Mouse (Mus musculus) thymus, adult 2 months (tissue): ENCODE results near the gene Gprc5d. TPM values are rescaled to one million over a fixed set of nuclear protein-coding genes. Genes with fewer than 3 reads are reported as not detected.

ENCODE experiments used
- DNase-seq: peaks from one replicate; pipeline ENCODE4 v3.0.0; 2021
- H3K27ac ChIP-seq: fragments of 200-500 bp; 2 replicates; pipeline ENCODE4 v1.5.1; 2012; ENCODE audit warnings: low read length, control low read depth; ENCODE audit not compliant: control insufficient read depth, insufficient read depth
- H3K27me3 ChIP-seq: fragments of 200-500 bp; 2 replicates; pipeline ENCODE4 v1.6.1; 2012; ENCODE audit warnings: mild to moderate bottlenecking, low read length, moderate library complexity, mixed read lengths; ENCODE audit not compliant: control insufficient read depth, insufficient read depth
- H3K36me3 ChIP-seq: fragments of 200-500 bp; 2 replicates; pipeline ENCODE4 v1.6.1; 2012; ENCODE audit warnings: mild to moderate bottlenecking, low read length, moderate library complexity; ENCODE audit not compliant: control insufficient read depth, insufficient read depth
- H3K4me1 ChIP-seq: fragments of 200-500 bp; replicated peaks from 2 replicates; pipeline ENCODE4 v1.6.1; 2012; ENCODE audit warnings: low read length; ENCODE audit not compliant: control insufficient read depth, insufficient read depth
- H3K4me3 ChIP-seq: fragments of 200-500 bp; 2 replicates; pipeline ENCODE4 v1.5.1; 2012; ENCODE audit warnings: mild to moderate bottlenecking, low read length, control low read depth, moderate library complexity; ENCODE audit not compliant: control insufficient read depth, insufficient read depth
- CTCF ChIP-seq: fragments of 200-500 bp; IDR thresholded peaks from 2 replicates; pipeline ENCODE4 v1.5.1; 2012; ENCODE audit warnings: mild to moderate bottlenecking, control low read depth, low read length, moderate library complexity, borderline replicate concordance; ENCODE audit not compliant: control insufficient read depth, poor library complexity, insufficient read depth; ENCODE audit errors: extremely low read depth
- POLR2A ChIP-seq: fragments of 200-500 bp; IDR thresholded peaks from 2 replicates; pipeline ENCODE4 v1.6.1; 2012; ENCODE audit warnings: mild to moderate bottlenecking, low read length, control low read depth, moderate library complexity; ENCODE audit not compliant: control insufficient read depth, poor library complexity, insufficient read depth; ENCODE audit errors: extremely low read depth
- WGBS: fragments of 180-500 bp; shearing (Covaris S2); methylation state at CpG from one replicate; pipeline ENCODE4 v1.1.7; 2018; 5-methylcytosine and 5-hydroxymethylcytosine counted together
- polyA plus RNA-seq: library from polyadenylated mRNA; depleted of rRNA; stranded (reverse); fragments of >200 nt; gene quantifications from 2 replicates; pipeline ENCODE4 v1.2.3, GENCODE M21; 2012

Gprc5d gene
- polyA plus RNA-seq, 1 experiment = 0.59 TPM

GRCm38 (mm10) chr6:135138207-135138606, 20.1 kb upstream of the Gprc5d start:
- DNase-seq = no peak
- Histone ChIP-seq H3K27me3 (no peaks in the 10 kb centered on the region), H3K4me1 (no peaks in the 10 kb centered on the region), H3K36me3 (no peaks in the 10 kb centered on the region), H3K4me3 (no peak overlapping the region), H3K27ac (no peak overlapping the region)
- 61% methylated on average over 7 of the region's 7 CpGs for WGBS
- TF ChIP-seq POLR2A (no peak), CTCF (no peak)

GRCm38 (mm10) chr6:135137736-135138135, 19.7 kb upstream of the Gprc5d start:
- 96% methylated on average over 9 of the region's 9 CpGs for WGBS
- no peak for DNase-seq

DNA sequence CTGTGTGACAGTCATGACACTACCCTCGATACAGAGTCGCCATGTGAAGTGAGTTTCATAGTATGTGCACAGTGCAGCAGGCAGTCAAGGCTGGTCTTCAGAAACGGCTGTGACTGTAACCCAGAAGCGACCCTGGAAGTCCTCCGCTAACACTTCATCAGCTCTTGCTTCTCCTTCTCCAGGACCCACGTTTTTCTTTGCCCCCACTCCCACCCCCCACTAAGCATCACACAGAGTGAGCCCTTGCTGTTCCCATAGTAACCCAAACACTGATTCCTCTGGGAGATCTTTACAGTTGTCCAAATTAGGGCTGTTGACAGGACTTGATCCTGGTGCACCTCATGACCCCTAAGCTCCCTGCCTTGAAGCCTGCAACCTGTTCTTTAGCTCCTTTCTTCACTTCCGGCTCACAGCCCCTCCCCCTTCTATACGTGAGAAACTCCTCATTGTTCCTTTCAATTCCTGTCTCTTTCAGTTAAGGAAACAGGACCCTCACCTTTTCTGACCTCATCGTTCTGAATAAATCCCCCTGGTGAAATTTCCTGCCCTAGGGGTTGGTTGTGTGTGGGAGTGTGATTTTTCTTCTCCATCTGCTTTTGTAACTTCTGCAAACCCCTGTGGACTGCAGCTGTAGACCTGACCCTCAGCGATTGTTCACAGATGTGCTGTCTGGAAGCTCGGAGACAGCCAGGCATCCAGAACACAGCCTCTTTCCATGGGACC, 18.5 kb upstream of the Gprc5d start:
- no peak for DNase-seq
- Histone ChIP-seq H3K27ac (no peak overlapping the region), H3K36me3 (no peaks in the 10 kb centered on the region), H3K27me3 (no peaks in the 10 kb centered on the region), H3K4me3 (no peak overlapping the region), H3K4me1 (no peaks in the 10 kb centered on the region)
- 71% methylated on average over 11 of the region's 11 CpGs for WGBS
- TF ChIP-seq POLR2A (no peak), CTCF (no peak)

More at GRCm38 (mm10) chr6:135137736-135138135, 19.7 kb upstream of the Gprc5d start:
- Histone ChIP-seq H3K4me1 (no peaks in the 10 kb centered on the region), H3K27me3 (no peaks in the 10 kb centered on the region), H3K27ac (no peak overlapping the region), H3K36me3 (no peaks in the 10 kb centered on the region), H3K4me3 (no peak overlapping the region)
- TF ChIP-seq POLR2A = no peak
- TF ChIP-seq CTCF = no peak

GRCm38 (mm10) chr6:135135735-135136134, 17.7 kb upstream of the Gprc5d start:
- H3K27ac ChIP-seq = no peak overlapping the region
- H3K4me1 ChIP-seq = no peaks in the 10 kb centered on the region
- H3K36me3 ChIP-seq = no peaks in the 10 kb centered on the region
- TF ChIP-seq CTCF = no peak
- no peak for TF ChIP-seq POLR2A
- H3K27me3 ChIP-seq = no peaks in the 10 kb centered on the region
- DNase-seq = no peak
- WGBS = 44% methylated on average over 4 of the region's 4 CpGs
- H3K4me3 ChIP-seq = no peak overlapping the region

GRCm38 (mm10) chr6:135133486-135133885, 15.4 kb upstream of the Gprc5d start:
- no peak overlapping the region for H3K4me3 ChIP-seq
- TF ChIP-seq POLR2A (no peak), CTCF (no peak)
- no peak for DNase-seq
- no peaks in the 10 kb centered on the region for H3K4me1 ChIP-seq
- no peaks in the 10 kb centered on the region for H3K36me3 ChIP-seq
- 99% methylated on average over 9 of the region's 9 CpGs for WGBS
- H3K27ac ChIP-seq = no peak overlapping the region
- no peaks in the 10 kb centered on the region for H3K27me3 ChIP-seq

DNA sequence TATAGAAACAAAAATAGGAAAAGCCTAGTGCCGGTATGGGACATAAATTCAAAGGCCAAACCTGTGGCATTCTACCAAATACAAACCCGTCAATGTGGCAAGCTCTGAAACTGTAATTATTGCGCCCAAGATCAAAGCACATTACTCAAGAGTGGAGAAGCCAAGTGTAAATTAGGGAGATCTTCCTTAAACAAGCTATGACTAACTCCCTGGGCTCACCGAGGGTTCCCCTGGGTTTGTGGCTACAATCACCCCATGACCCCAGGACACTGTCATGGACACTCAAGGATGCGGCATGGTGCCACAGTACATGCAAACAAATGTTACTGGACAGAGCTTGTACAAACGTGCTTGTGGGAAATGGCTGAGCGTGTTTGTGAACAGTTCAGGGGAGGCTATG, 15.0 kb upstream of the Gprc5d start:
- H3K4me1 ChIP-seq = no peaks in the 10 kb centered on the region
- no peak overlapping the region for H3K27ac ChIP-seq
- WGBS = 95% methylated on average over 7 of the region's 7 CpGs
- no peak for DNase-seq
- H3K4me3 ChIP-seq = no peak overlapping the region
- H3K36me3 ChIP-seq = no peaks in the 10 kb centered on the region
- no peak for TF ChIP-seq CTCF
- no peak for TF ChIP-seq POLR2A
- H3K27me3 ChIP-seq = no peaks in the 10 kb centered on the region
